Mouse (Mus musculus): Measurements from ENCODE around the gene Suv39h1.
A peak's percentile ranks its signal among the peaks of the same experiment; 100 is the strongest.
"Not testable (repeated sequence)": the region's sequence is repeated elsewhere in the genome, so short reads cannot be mapped to it uniquely, and the experiment has no call there.

The Suv39h1 gene

DNA sequence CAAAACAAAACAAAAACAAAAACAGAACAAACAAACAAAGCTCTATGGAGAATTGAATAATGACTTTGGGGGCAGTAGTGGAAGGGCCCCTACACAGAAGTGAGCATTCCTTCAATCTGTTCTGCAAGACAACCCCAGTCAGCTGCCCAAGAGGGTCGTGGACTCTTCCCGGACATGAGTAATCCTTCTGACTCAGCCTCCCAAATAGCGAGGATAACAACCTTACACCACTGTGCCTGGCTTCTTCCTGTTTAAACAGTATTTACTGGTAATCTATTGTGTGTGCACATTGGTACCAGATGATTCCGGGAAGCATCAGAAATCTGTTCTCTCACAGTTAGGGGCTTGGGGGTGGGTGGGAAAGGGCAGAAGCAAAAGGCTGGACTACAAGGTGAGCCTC, 47.7 kb downstream of the Suv39h1 start:
- no peak for DNase-seq (ENCODE audit: low spot score in 2 of 2)

DNA sequence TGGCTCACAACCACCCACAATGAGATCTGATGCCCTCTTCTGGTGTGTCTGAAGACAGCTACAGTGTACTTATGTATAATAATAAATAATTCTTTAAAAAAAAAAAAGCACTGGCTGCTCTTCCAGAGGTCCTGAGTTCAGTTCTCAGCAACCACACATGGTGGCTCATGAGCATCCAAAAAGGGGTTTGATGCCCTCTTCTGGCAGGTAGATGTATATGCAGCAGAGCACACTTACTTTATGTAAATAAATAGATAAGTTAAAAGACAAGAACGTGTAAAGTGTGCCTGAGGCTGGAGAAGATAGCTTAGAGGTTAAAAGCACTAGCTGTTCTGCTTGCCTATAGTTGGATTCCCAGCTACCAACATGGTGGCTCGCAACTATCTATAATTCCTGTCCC, 49.8 kb downstream of the Suv39h1 start:
- no peak for DNase-seq (ENCODE audit: low spot score in 2 of 2)

DNA sequence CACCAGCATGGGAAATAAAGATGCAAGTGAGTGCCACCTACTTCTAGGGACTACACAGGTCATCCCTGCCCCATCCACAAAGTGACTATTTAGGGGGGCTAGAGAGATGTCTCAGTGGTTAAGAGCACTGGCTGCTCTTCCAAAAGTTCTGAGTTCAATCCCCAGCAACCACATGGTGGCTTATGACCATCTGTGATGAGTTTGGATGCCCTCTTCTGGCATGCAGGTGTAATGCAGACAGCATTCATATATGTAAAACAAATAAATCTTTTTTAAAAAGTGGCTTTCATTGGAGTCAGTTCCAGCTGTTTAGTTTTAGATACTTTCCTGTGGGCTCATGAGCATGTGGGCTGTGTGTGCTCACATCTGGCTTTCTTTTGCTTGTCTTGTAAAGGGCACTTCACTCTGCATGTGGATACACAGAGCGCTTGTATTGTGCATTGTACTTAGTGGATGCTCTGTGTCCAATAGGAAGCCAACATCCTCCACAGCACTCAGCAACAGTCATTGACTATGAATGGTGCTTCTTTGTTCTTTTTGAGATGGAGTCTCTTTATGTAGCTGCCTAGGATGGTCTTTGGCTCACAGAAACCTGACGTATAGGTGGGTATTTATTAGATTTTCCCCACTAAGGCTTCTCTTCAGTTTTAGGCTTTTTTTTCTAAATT, 54.3 kb downstream of the Suv39h1 start:
- DNase-seq (ENCODE audit: low spot score in 2 of 2) = no peak

DNA sequence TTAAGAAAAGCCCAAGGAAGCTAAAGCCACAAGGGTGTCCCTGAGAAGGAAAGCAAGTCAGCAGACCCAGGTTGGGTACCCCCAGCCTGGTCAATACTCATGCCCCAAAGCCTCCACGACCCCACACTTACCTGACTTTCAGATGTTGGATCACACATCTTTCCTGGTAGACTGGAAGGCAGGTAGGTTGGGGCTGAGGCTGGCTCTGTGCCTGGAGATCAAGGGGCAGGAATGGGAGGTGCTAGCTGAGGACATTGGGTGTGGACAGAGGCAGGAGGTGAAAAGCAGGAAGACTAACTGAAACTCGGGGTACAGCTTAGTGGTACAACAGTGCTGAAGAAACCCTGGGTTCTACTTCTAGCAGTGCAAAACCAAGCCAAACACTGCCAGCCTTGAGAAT, 56.3 kb downstream of the Suv39h1 start, which contains the start of gene Glod5:
TSS of gene Glod5 (minus strand) at position 207 of the 400 bp plus-strand sequence.
- no peak for DNase-seq (ENCODE audit: low spot score in 2 of 2)

DNA sequence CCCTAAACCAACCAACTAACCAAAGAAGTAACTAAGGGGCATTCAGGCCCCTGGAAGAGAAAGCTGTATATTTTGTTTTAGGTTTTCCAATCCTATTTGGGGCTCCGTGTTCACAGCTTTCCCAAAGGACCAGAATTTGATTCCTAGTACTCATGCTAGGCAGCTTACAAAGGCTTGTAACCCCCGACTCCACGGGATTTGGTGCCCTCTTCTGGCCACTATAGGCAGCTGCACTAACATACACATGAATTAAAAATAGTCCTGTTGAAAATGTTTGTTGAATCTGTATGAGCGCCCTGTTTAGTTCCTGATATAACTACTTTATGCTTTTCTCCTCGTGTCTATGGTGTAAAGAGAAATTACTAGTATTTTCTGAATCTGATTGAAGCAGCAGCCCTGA, 57.4 kb downstream of the Suv39h1 start:
- DNase-seq (ENCODE audit: low spot score in 2 of 2) = peak in 1 of 2 experiments; percentile 11

DNA sequence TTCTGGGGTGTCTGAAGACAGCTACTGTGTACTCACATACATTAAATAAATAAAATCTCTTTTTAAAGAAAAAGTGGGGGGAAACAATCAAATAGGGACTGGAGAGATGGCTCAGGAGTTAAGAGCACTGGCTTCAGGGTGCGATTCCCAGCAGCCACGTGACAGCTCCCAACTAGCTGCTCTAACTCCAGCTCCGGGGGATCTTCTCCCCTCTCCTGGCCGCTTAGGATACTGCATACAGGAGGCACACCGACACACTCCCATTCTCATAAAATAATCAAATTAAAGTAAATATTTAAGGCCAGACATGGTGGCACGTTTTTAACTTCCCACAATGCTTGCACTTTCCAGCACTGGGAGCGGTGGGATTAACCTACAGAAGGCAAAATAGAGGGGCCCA, 58.9 kb downstream of the Suv39h1 start:
- DNase-seq (ENCODE audit: low spot score in 2 of 2) = not testable (repeated sequence)

DNA sequence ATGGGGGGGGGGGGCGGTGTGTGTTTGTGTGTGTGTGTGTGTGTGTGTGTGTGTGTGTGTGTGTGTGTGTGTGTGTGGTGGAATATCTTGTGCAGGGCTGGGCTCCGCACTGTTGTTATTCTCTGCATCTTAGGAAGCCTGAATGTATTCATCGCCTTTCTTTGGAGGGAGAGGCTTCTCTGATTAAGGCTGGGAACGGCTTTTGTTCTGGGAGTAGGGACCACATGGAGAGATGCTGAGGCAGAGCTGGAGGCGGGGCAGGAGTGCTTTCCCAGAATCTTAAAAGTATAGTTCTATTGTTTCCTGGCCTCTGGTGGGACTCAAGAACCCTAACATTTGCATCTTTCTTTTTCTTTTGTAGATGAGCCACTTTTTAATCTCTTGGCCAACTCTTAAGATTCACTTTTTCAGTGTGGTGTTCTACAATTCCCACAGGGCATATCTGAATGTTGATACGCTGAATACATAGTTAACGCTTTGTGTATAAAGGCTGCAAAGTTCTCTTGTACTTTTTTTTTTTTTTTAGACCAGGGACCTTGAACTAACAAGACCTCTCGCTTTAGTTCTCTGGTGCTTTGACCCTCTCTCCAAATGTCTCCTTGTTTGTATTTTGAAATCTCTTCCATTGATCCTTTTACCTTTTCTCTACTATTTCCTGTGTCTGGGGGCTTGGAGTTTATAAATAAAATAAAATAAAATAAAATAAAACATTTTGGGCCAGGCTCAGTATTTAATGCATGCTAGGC, 60.8 kb downstream of the Suv39h1 start:
- DNase-seq (ENCODE audit: low spot score in 2 of 2) = no peak

DNA sequence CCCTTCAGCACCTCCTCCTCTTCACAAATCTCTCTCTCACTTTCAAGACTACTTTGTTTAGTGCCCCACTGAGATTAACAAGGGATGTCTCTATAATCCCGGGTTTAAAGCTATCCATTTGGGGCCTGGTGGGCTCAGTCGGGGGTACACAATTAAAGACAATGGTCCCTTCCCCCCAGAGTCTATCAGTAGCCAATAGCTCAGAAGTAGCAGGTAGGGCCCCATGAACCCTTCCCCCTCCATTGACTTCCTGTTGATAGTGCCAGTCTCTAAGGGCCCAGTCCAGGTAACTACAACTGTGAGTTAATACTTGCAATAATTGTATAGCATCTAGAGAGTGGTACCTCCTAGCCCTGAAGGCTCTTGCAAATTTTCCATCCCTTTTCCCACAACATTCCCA, 61.4 kb downstream of the Suv39h1 start:
- no peak for DNase-seq (ENCODE audit: low spot score in 2 of 2)

Data from spleen, postnatal 36 days (tissue).